Mouse (Mus musculus) stomach, postnatal 0 days (tissue): ENCODE results near the gene Rbm4b. TPM values are rescaled to one million over a fixed set of nuclear protein-coding genes. Genes with fewer than 3 reads are reported as not detected.

ENCODE experiments used
- ATAC-seq: fragments of 200-750 bp; cut with Nextera tagmentation; 2 replicates; pipeline ENCODE4 v1.8.0; 2017; ENCODE audit not compliant: low FRiP score, low TSS enrichment
- DNase-seq: peaks from one replicate; pipeline ENCODE4 v3.0.0-alpha.2; 2016; ENCODE audit warnings: low spot score
- H3K27ac ChIP-seq: fragments of 300-500 bp; sonication (generic); replicated peaks from 2 replicates; pipeline ENCODE4 v1.5.1; 2014; ENCODE audit warnings: mild to moderate bottlenecking, control low read depth
- H3K27me3 ChIP-seq: fragments of 300-500 bp; sonication (generic); 2 replicates; pipeline ENCODE4 v1.6.1; 2014; ENCODE audit warnings: low read length; ENCODE audit not compliant: control insufficient read depth, insufficient read depth
- H3K36me3 ChIP-seq: fragments of 300-500 bp; sonication (generic); 2 replicates; pipeline ENCODE4 v1.6.1; 2014; ENCODE audit warnings: low read length, mixed read lengths; ENCODE audit not compliant: control insufficient read depth, insufficient read depth
- H3K4me1 ChIP-seq: fragments of 300-500 bp; sonication (generic); replicated peaks from 2 replicates; pipeline ENCODE4 v1.6.1; 2014; ENCODE audit warnings: antibody characterized with exemption; ENCODE audit not compliant: control insufficient read depth, insufficient read depth
- H3K4me2 ChIP-seq: fragments of 300-500 bp; sonication (generic); replicated peaks from 2 replicates; pipeline ENCODE4 v1.6.1; 2014; ENCODE audit warnings: low read depth, mild to moderate bottlenecking, control low read depth, moderate library complexity
- H3K4me3 ChIP-seq: fragments of 300-500 bp; sonication (generic); 2 replicates; pipeline ENCODE4 v1.5.1; 2014; ENCODE audit warnings: low read depth, low read length, control low read depth
- H3K9ac ChIP-seq: fragments of 300-500 bp; sonication (generic); 2 replicates; pipeline ENCODE4 v1.6.1; 2014; ENCODE audit warnings: mild to moderate bottlenecking, low read length, control low read depth, mixed read lengths
- H3K9me3 ChIP-seq: fragments of 300-500 bp; sonication (generic); 2 replicates; pipeline ENCODE4 v1.6.1; 2016; ENCODE audit warnings: low read length; ENCODE audit not compliant: control insufficient read depth
- CTCF ChIP-seq: IDR thresholded peaks from 2 replicates; pipeline ENCODE4 v1.5.1; 2016; ENCODE audit warnings: antibody characterized with exemption, low read depth, mild to moderate bottlenecking, moderate library complexity
- EP300 ChIP-seq: optimal IDR thresholded peaks from 2 replicates; pipeline ENCODE3; 2016; ENCODE audit warnings: antibody characterized with exemption
- WGBS: fragments of 180-500 bp; shearing (Covaris S2); extraction: QIAGEN DNeasy Blood & Tissue Kit; methylation state at CpG from one replicate; pipeline ENCODE4 v1.1.7; 2014; 5-methylcytosine and 5-hydroxymethylcytosine counted together
- polyA plus RNA-seq: library from polyadenylated mRNA; unstranded; fragments of >200 nt; fragmentation: Nextera tagmentation; extraction: Ambion mirVana; gene quantifications from 2 replicates; pipeline ENCODE4 v1.2.1, GENCODE M21; 2015

Gene Rbm4b
- polyA plus RNA-seq, 1 experiment from 2014 or later = 17.6 TPM

- Histone ChIP-seq H3K27ac (no peak overlapping the region), H3K9ac (no peak overlapping the region), H3K4me1 (no peaks in the 10 kb centered on the region), H3K4me3 (peak overlapping the region; percentile 51), H3K4me2 (peak overlapping the region; percentile 92), H3K9me3 (no peaks in the 10 kb centered on the region), H3K27me3 (peaks cover 16% of the 10 kb centered on the region; the same call in 1 of the 2 replicates), H3K36me3 (no peaks in the 10 kb centered on the region)
- no peak for TF ChIP-seq CTCF
- no peak for TF ChIP-seq EP300
- 58% methylated on average over 13 of the region's 13 CpGs for WGBS
- ATAC-seq = no peak
- no peak for DNase-seq
These were observed 43.3 kb upstream of the Rbm4b start for GRCm38 (mm10) chr19:4712781-4713526.

- H3K27ac ChIP-seq = no peak overlapping the region
- H3K4me2 ChIP-seq = no peak overlapping the region
- no peaks in the 10 kb centered on the region for H3K36me3 ChIP-seq
- no peak for DNase-seq
- 79% methylated on average over 3 of the region's 3 CpGs for WGBS
- peaks cover 16% of the 10 kb centered on the region; the same call in 1 of the 2 replicates for H3K27me3 ChIP-seq
- H3K4me1 ChIP-seq = no peaks in the 10 kb centered on the region
- no peak for ATAC-seq
- no peak for TF ChIP-seq EP300
- TF ChIP-seq CTCF = no peak
- no peak overlapping the region for H3K4me3 ChIP-seq
- no peaks in the 10 kb centered on the region for H3K9me3 ChIP-seq
- H3K9ac ChIP-seq = no peak overlapping the region
These were observed 42.4 kb upstream of the Rbm4b start for GRCm38 (mm10) chr19:4713886-4714285.

- Histone ChIP-seq H3K27ac (no peak overlapping the region), H3K9ac (no peak overlapping the region), H3K4me2 (no peak overlapping the region), H3K36me3 (no peaks in the 10 kb centered on the region), H3K9me3 (no peaks in the 10 kb centered on the region), H3K4me3 (no peak overlapping the region), H3K27me3 (peaks cover 8% of the 10 kb centered on the region; the same call in 1 of the 2 replicates), H3K4me1 (no peaks in the 10 kb centered on the region)
- 94% methylated on average over 14 of the region's 14 CpGs for WGBS
- no peak for ATAC-seq
- no peak for DNase-seq
- no peak for TF ChIP-seq CTCF
- no peak for TF ChIP-seq EP300
These were observed 39.5 kb upstream of the Rbm4b start for GRCm38 (mm10) chr19:4716756-4717155.

- no peaks in the 10 kb centered on the region for H3K9me3 ChIP-seq
- peaks cover 7% of the 10 kb centered on the region; the same call in 1 of the 2 replicates for H3K27me3 ChIP-seq
- no peak overlapping the region for H3K4me3 ChIP-seq
- H3K36me3 ChIP-seq = no peaks in the 10 kb centered on the region
- WGBS = 93% methylated on average over 2 of the region's 2 CpGs
- no peak overlapping the region for H3K9ac ChIP-seq
- no peak for ATAC-seq
- no peak overlapping the region for H3K27ac ChIP-seq
- H3K4me1 ChIP-seq = no peaks in the 10 kb centered on the region
- no peak overlapping the region for H3K4me2 ChIP-seq
- TF ChIP-seq EP300 = no peak
- no peak for TF ChIP-seq CTCF
- DNase-seq = no peak
These were observed 39.0 kb upstream of the Rbm4b start for GRCm38 (mm10) chr19:4717281-4717680.

- no peaks in the 10 kb centered on the region for H3K9me3 ChIP-seq
- H3K4me3 ChIP-seq = no peak overlapping the region
- DNase-seq (peak; percentile 42), ATAC-seq (peak; percentile 29; the same call in 1 of the 2 replicates)
- 32% methylated on average over 10 of the region's 12 CpGs for WGBS
- H3K36me3 ChIP-seq = no peaks in the 10 kb centered on the region
- H3K27me3 ChIP-seq = no peaks in the 10 kb centered on the region; the same call in 1 of the 2 replicates
- H3K4me2 ChIP-seq = 0 out of 2 replicates have a peak overlapping the region, but pooled peaks have one; percentile 14
- H3K27ac ChIP-seq = peak overlapping the region; percentile 74
- H3K4me1 ChIP-seq = no peaks in the 10 kb centered on the region
- H3K9ac ChIP-seq = no peak overlapping the region
- no peak for TF ChIP-seq CTCF
- TF ChIP-seq EP300 = no peak
These were observed 37.6 kb upstream of the Rbm4b start for GRCm38 (mm10) chr19:4718716-4719115.

GRCm38 (mm10) chr19:4719351-4719764, 36.9 kb upstream of the Rbm4b start:
- WGBS = 13% methylated on average over 5 of the region's 5 CpGs
- Histone ChIP-seq H3K9ac (no peak overlapping the region; the same call in 1 of the 2 replicates), H3K4me2 (peak overlapping the region; percentile 14; the same call in 1 of the 2 replicates), H3K27ac (peak overlapping the region; percentile 74; the same call in 1 of the 2 replicates), H3K4me3 (no peak overlapping the region), H3K4me1 (no peaks in the 10 kb centered on the region), H3K9me3 (no peaks in the 10 kb centered on the region), H3K36me3 (no peaks in the 10 kb centered on the region), H3K27me3 (no peaks in the 10 kb centered on the region)
- ATAC-seq (peak; percentile 83), DNase-seq (peak; percentile 90)
- no peak for TF ChIP-seq CTCF
- TF ChIP-seq EP300 = no peak
